7 mouse cellular contexts compared by ENCODE assay signal in the genomic region with DNA sequence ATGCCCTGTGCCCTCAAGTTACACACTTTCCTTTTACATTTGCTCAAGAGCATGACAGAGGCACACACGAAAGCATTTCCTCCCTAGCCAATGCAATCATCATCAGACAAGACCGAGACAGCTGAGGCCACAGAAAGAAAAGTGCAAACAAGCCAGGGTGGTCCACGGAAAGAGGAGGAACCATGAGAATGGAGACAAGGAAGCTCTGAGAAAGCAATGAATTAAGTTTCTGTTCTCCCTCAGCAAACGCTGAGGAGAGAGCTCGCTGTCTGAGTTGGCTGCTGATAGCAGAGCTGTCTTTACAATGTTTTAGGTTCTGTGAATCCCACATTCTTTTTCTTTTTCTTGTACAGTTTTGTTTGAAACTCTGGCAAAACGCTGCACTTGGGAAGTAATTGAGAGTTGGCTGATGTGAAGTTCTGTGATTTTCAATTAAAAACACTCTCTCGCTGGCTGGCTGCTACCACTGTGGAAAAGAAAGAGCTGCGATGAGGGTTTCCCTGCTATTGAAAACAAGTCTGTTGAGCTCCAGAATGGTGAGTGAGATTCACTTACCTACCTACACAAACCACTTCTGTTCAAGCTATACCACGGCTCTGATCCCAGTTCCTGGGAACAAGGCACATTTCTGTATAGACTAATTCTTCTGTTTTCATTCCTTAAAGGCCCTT.
DNase-seq lines count a peak whose midpoint lies in the region; ATAC-seq lines count a peak whose summit lies in the region.

No protein-coding gene starts in this region.

- H3K4me2 ChIP-seq in liver, embryonic 11.5 days: peak overlapping the region; percentile 26
- peak overlapping the region; percentile 39 for H3K4me2 ChIP-seq in intestine, embryonic 14.5 days (ENCODE audit: low read length)
- peak overlapping the region; percentile 22 for H3K4me2 ChIP-seq in neural tube, embryonic 13.5 days

- no peaks in the 10 kb centered on the region for H3K9me3 ChIP-seq in liver, embryonic 11.5 days (ENCODE audit: control insufficient read depth, low read length)
- no peaks in the 10 kb centered on the region for H3K9me3 ChIP-seq in forebrain, embryonic 10.5 days
- no peaks in the 10 kb centered on the region for H3K9me3 ChIP-seq in intestine, embryonic 14.5 days (ENCODE audit: control insufficient read depth, low read length)
- H3K9me3 ChIP-seq in neural tube, embryonic 13.5 days: no peaks in the 10 kb centered on the region

- H3K27me3 ChIP-seq in liver, embryonic 11.5 days (replicated peaks; ENCODE audit: control insufficient read depth, insufficient read depth, low read length): no peaks in the 10 kb centered on the region
- no peaks in the 10 kb centered on the region for H3K27me3 ChIP-seq in forebrain, embryonic 10.5 days (ENCODE audit: poor library complexity, severe bottlenecking)
- H3K27me3 ChIP-seq in intestine, embryonic 14.5 days (replicated peaks; ENCODE audit: control insufficient read depth, insufficient read depth, low read length): no peaks in the 10 kb centered on the region
- no peaks in the 10 kb centered on the region for H3K27me3 ChIP-seq in neural tube, embryonic 13.5 days

- no peaks in the 10 kb centered on the region for H3K36me3 ChIP-seq in liver, embryonic 11.5 days (ENCODE audit: control insufficient read depth, insufficient read depth, low read length)
- H3K36me3 ChIP-seq in forebrain, embryonic 10.5 days (replicated peaks): no peaks in the 10 kb centered on the region
- no peaks in the 10 kb centered on the region for H3K36me3 ChIP-seq in intestine, embryonic 14.5 days (ENCODE audit: control insufficient read depth, insufficient read depth, low read length)
- no peaks in the 10 kb centered on the region for H3K36me3 ChIP-seq in neural tube, embryonic 13.5 days

- peak overlapping the region; percentile 25; the same call in 1 of the 2 replicates for H3K27ac ChIP-seq in liver, embryonic 11.5 days (ENCODE audit: low read depth, low read length)
- peak overlapping the region; percentile 53 for H3K27ac ChIP-seq in forebrain, embryonic 10.5 days
- H3K27ac ChIP-seq in intestine, embryonic 14.5 days (ENCODE audit: low read depth): peak overlapping the region; percentile 66
- peak overlapping the region; percentile 10 for H3K27ac ChIP-seq in neural tube, embryonic 13.5 days (replicated peaks)

- WGBS in liver, embryonic 11.5 days: 41% methylated on average over 9 of the region's 9 CpGs
- WGBS in forebrain, embryonic 10.5 days: 51% methylated on average over 9 of the region's 9 CpGs
- WGBS in intestine, embryonic 14.5 days: 16% methylated on average over 9 of the region's 9 CpGs
- WGBS in neural tube, embryonic 13.5 days: 38% methylated on average over 9 of the region's 9 CpGs

- DNase-seq in liver, embryonic 11.5 days (ENCODE audit: low spot score): no peak
- DNase-seq in liver: no peak
- DNase-seq in forebrain, embryonic 10.5 days (ENCODE audit: extremely low spot score, low spot score): no peak
- no peak for DNase-seq in intestine, embryonic 14.5 days (ENCODE audit: low spot score)
- DNase-seq in cerebellum, adult 9-11 months: no peak
- no peak for DNase-seq in T-cell, adult 2 months (ENCODE audit: low spot score)

- no peak for ATAC-seq in liver, embryonic 11.5 days (replicated peaks; ENCODE audit: low FRiP score)
- no peak for ATAC-seq in intestine, embryonic 14.5 days (replicated peaks; ENCODE audit: low FRiP score, low TSS enrichment, low read depth)
- no peak for ATAC-seq in neural tube, embryonic 13.5 days (ENCODE audit: low read depth)

- no peak overlapping the region for H3K4me3 ChIP-seq in liver, embryonic 11.5 days (ENCODE audit: low read depth, low read length)
- no peak overlapping the region for H3K4me3 ChIP-seq in forebrain, embryonic 10.5 days
- H3K4me3 ChIP-seq in intestine, embryonic 14.5 days (ENCODE audit: low read depth, low read length): no peak overlapping the region
- no peak overlapping the region for H3K4me3 ChIP-seq in neural tube, embryonic 13.5 days

- H3K9ac ChIP-seq in liver, embryonic 11.5 days (ENCODE audit: low read depth, low read length): no peak overlapping the region
- no peak overlapping the region for H3K9ac ChIP-seq in intestine, embryonic 14.5 days (ENCODE audit: low read length)
- no peak overlapping the region for H3K9ac ChIP-seq in neural tube, embryonic 13.5 days

- peaks cover 31% of the 10 kb centered on the region for H3K4me1 ChIP-seq in liver, embryonic 11.5 days (replicated peaks; ENCODE audit: control insufficient read depth, insufficient read depth, low read length)
- H3K4me1 ChIP-seq in forebrain, embryonic 10.5 days: peaks cover 49% of the 10 kb centered on the region
- peaks cover 34% of the 10 kb centered on the region for H3K4me1 ChIP-seq in intestine, embryonic 14.5 days (replicated peaks; ENCODE audit: control insufficient read depth, insufficient read depth, low read length)
- H3K4me1 ChIP-seq in neural tube, embryonic 13.5 days (replicated peaks): peaks cover 24% of the 10 kb centered on the region

Comparison
In these comparisons a context has a peak if more than half of its experiments do, and no peak if none do; other contexts are left out.
1. H3K27ac ChIP-seq: peak in every context shown above with its lines; median percentile 66 in intestine, embryonic 14.5 days; 53 in forebrain, embryonic 10.5 days; 25 in liver, embryonic 11.5 days; 10 in neural tube, embryonic 13.5 days.